Mouse (Mus musculus): ENCODE results near the gene Rab3gap1. TPM values are rescaled to one million over a fixed set of nuclear protein-coding genes. Genes with fewer than 3 reads are reported as not detected.

Rab3gap1 gene
- polyA plus RNA-seq, 1 experiment from 2014 or later = 19.7 TPM

DNA sequence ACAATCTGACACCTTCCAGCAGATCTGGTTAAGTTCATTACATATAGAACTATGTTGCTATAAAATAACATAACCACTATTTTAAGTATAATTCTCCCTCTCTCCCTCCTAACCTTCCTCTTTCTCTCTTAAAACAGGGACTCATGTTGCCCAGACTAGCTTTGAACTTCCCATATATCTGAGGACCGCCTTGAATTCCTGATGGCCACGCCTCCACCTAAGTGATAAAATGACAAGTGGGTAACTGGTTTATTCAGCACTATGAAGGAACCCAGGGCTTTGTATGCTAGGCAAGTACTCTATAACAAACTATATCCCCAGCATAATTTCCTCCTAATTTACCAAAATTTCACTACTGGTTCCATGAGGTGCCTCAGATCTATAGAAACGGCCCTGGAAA, 94.8 kb downstream of the Rab3gap1 start:
- Histone ChIP-seq H3K4me1 (peaks cover 15% of the 10 kb centered on the region), H3K9me3 (no peaks in the 10 kb centered on the region), H3K4me2 (no peak overlapping the region), H3K4me3 (replicated peaks) (no peak overlapping the region), H3K27me3 (no peaks in the 10 kb centered on the region), H3K9ac (no peak overlapping the region), H3K27ac (no peak overlapping the region), H3K36me3 (replicated peaks) (peaks cover 16% of the 10 kb centered on the region; the same call in 1 of the 2 replicates)
- 90% methylated on average over 3 of the region's 3 CpGs for WGBS
- ATAC-seq (ENCODE audit: low FRiP score) = no peak

GRCm38 (mm10) chr1:127970870-127971269, 102.3 kb downstream of the Rab3gap1 start:
- Histone ChIP-seq H3K36me3 (replicated peaks) (peaks cover 2% of the 10 kb centered on the region), H3K9me3 (no peaks in the 10 kb centered on the region), H3K4me2 (no peak overlapping the region), H3K4me3 (replicated peaks) (no peak overlapping the region), H3K27ac (no peak overlapping the region), H3K27me3 (no peaks in the 10 kb centered on the region), H3K4me1 (no peaks in the 10 kb centered on the region), H3K9ac (no peak overlapping the region)
- ATAC-seq (ENCODE audit: low FRiP score) = no peak
- 86% methylated on average over 4 of the region's 4 CpGs for WGBS

DNA sequence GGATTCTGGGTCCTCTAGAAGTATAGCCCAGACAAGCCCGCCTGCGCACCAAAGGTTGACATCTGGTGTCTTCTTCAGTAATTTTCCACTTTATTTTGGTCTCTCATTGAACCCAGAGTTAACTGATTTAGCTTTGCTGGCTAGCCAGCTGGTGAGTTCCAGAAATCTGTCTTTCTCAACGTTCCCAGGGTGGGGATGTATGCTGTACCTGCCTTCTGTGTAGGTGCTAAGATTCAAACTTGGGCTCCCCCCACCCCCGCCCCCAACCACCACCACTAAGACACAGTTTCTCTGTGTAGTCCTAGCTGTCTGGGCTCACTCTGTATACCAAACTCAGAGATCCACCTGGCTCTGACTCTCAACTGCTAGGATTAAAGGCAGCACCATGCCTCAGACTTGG, 105.5 kb downstream of the Rab3gap1 start:
- no peak overlapping the region for H3K4me2 ChIP-seq
- H3K9ac ChIP-seq = no peak overlapping the region
- WGBS = 97% methylated on average over 4 of the region's 4 CpGs
- no peaks in the 10 kb centered on the region for H3K27me3 ChIP-seq
- no peak for ATAC-seq (ENCODE audit: low FRiP score)
- no peak overlapping the region for H3K27ac ChIP-seq
- H3K36me3 ChIP-seq (replicated peaks) = peaks cover 6% of the 10 kb centered on the region
- H3K4me3 ChIP-seq (replicated peaks) = no peak overlapping the region
- H3K9me3 ChIP-seq = no peaks in the 10 kb centered on the region
- H3K4me1 ChIP-seq = no peaks in the 10 kb centered on the region

- Histone ChIP-seq H3K9ac (no peak overlapping the region), H3K36me3 (replicated peaks) (peaks cover 6% of the 10 kb centered on the region), H3K27ac (no peak overlapping the region), H3K4me3 (replicated peaks) (no peak overlapping the region), H3K4me2 (no peak overlapping the region), H3K9me3 (no peaks in the 10 kb centered on the region), H3K4me1 (no peaks in the 10 kb centered on the region), H3K27me3 (no peaks in the 10 kb centered on the region)
- no peak for ATAC-seq (ENCODE audit: low FRiP score)
- WGBS = 90% methylated on average over 2 of the region's 2 CpGs
Measured at GRCm38 (mm10) chr1:127975676-127976075, 107.1 kb downstream of the Rab3gap1 start.

GRCm38 (mm10) chr1:127976106-127976505, 107.5 kb downstream of the Rab3gap1 start:
- peaks cover 6% of the 10 kb centered on the region for H3K36me3 ChIP-seq (replicated peaks)
- no peaks in the 10 kb centered on the region for H3K9me3 ChIP-seq
- H3K27ac ChIP-seq = no peak overlapping the region
- H3K4me2 ChIP-seq = no peak overlapping the region
- H3K27me3 ChIP-seq = no peaks in the 10 kb centered on the region
- no peak overlapping the region for H3K9ac ChIP-seq
- ATAC-seq (ENCODE audit: low FRiP score) = no peak
- H3K4me1 ChIP-seq = no peaks in the 10 kb centered on the region
- no peak overlapping the region for H3K4me3 ChIP-seq (replicated peaks)
- 89% methylated on average over 6 of the region's 6 CpGs for whole genome bisulfite sequencing

DNA sequence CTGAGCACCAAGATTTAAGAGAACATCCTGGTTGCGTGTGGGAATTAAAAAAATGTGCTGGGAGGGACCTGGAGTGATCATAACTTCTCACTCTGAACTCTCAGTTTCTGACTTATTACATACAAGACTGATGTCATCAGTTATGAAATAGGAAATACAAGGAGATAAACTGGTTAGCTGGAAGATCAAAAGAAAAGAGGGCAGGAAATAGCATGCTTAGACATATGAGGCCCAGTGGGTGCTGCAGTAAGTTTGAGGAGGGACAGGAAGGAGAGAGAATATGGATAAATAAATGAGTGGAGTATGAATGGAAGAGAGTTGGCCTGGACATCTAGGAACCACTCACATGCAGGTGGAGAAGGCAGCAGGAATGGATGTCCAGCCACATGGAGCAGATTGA, 109.6 kb downstream of the Rab3gap1 start:
- H3K27ac ChIP-seq = no peak overlapping the region
- no peaks in the 10 kb centered on the region for H3K4me1 ChIP-seq
- ATAC-seq (ENCODE audit: low FRiP score) = no peak
- H3K4me2 ChIP-seq = no peak overlapping the region
- H3K9ac ChIP-seq = no peak overlapping the region
- no peaks in the 10 kb centered on the region for H3K9me3 ChIP-seq
- H3K4me3 ChIP-seq (replicated peaks) = no peak overlapping the region
- H3K36me3 ChIP-seq (replicated peaks) = peaks cover 6% of the 10 kb centered on the region
- no peaks in the 10 kb centered on the region for H3K27me3 ChIP-seq
- WGBS = 97% methylated on average over 1 of the region's 1 CpGs

DNA sequence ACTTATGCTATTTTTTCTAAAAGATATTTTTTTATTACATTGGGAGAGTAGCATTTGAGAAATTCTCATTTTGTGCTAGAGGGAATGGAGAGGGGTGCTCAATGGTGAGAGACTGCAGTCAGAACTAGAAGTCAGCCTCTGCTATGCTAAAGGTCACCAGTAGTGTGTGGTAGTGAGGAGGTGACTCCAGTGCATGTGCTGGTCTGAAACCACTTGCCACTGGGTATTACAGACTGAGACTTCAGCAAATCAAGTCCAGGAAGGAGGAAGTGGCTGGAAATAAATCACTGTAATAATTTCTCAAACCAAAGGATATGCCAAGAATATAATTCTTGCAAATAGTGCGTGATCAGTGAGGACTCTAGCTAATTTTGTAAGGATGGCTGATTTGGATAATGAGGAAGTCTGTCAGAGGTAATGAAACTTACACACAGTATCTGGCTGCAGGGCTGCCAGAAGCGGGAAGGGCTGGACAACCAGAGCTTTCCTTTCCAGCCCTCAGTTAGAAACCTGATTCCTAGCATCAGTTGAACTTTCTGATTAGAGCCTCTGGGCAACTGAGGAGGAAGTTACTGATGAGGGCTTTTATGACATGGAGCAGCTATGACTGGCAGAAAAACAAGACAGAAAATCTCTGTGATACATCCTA, 112.5 kb downstream of the Rab3gap1 start:
- Histone ChIP-seq H3K27ac (no peak overlapping the region), H3K9ac (no peak overlapping the region), H3K4me3 (replicated peaks) (no peak overlapping the region), H3K4me1 (no peaks in the 10 kb centered on the region), H3K9me3 (no peaks in the 10 kb centered on the region), H3K27me3 (no peaks in the 10 kb centered on the region), H3K4me2 (no peak overlapping the region), H3K36me3 (replicated peaks) (peaks cover 2% of the 10 kb centered on the region)
- 82% methylated on average over 2 of the region's 2 CpGs for WGBS
- ATAC-seq (ENCODE audit: low FRiP score) = no peak

GRCm38 (mm10) chr1:127982268-127982667, 113.7 kb downstream of the Rab3gap1 start:
- H3K4me2 ChIP-seq = no peak overlapping the region
- H3K4me1 ChIP-seq = no peaks in the 10 kb centered on the region
- no peak overlapping the region for H3K27ac ChIP-seq
- ATAC-seq (ENCODE audit: low FRiP score) = no peak
- H3K4me3 ChIP-seq (replicated peaks) = no peak overlapping the region
- no peaks in the 10 kb centered on the region for H3K9me3 ChIP-seq
- 88% methylated on average over 3 of the region's 3 CpGs for WGBS
- H3K9ac ChIP-seq = no peak overlapping the region
- H3K36me3 ChIP-seq (replicated peaks) = no peaks in the 10 kb centered on the region
- no peaks in the 10 kb centered on the region for H3K27me3 ChIP-seq

- Histone ChIP-seq H3K27me3 (no peaks in the 10 kb centered on the region), H3K4me2 (no peak overlapping the region), H3K4me3 (replicated peaks) (no peak overlapping the region), H3K9ac (no peak overlapping the region), H3K4me1 (no peaks in the 10 kb centered on the region), H3K27ac (no peak overlapping the region), H3K9me3 (no peaks in the 10 kb centered on the region), H3K36me3 (replicated peaks) (no peaks in the 10 kb centered on the region)
- ATAC-seq (ENCODE audit: low FRiP score) = no peak
- 89% methylated on average over 5 of the region's 5 CpGs for WGBS
Measured at GRCm38 (mm10) chr1:127983274-127983993, 114.9 kb downstream of the Rab3gap1 start.

- ATAC-seq (ENCODE audit: low FRiP score) = no peak
- H3K9me3 ChIP-seq = no peaks in the 10 kb centered on the region
- H3K4me2 ChIP-seq = no peak overlapping the region
- 62% methylated on average over 3 of the region's 3 CpGs for WGBS
- H3K27ac ChIP-seq = no peak overlapping the region
- H3K27me3 ChIP-seq = no peaks in the 10 kb centered on the region
- H3K4me3 ChIP-seq (replicated peaks) = no peak overlapping the region
- peaks cover 7% of the 10 kb centered on the region for H3K4me1 ChIP-seq
- no peaks in the 10 kb centered on the region for H3K36me3 ChIP-seq (replicated peaks)
- H3K9ac ChIP-seq = no peak overlapping the region
Measured at GRCm38 (mm10) chr1:127985391-127985790, 116.8 kb downstream of the Rab3gap1 start.

GRCm38 (mm10) chr1:127988246-127988645, 119.7 kb downstream of the Rab3gap1 start:
- H3K9me3 ChIP-seq = no peaks in the 10 kb centered on the region
- H3K27me3 ChIP-seq = no peaks in the 10 kb centered on the region
- no peak overlapping the region for H3K27ac ChIP-seq
- H3K4me1 ChIP-seq = peaks cover 9% of the 10 kb centered on the region
- peaks cover 6% of the 10 kb centered on the region; the same call in 1 of the 2 replicates for H3K36me3 ChIP-seq (replicated peaks)
- H3K9ac ChIP-seq = no peak overlapping the region
- 84% methylated on average over 3 of the region's 3 CpGs for WGBS
- no peak overlapping the region for H3K4me2 ChIP-seq
- no peak for ATAC-seq (ENCODE audit: low FRiP score)
- no peak overlapping the region for H3K4me3 ChIP-seq (replicated peaks)

GRCm38 (mm10) chr1:127989387-127989786, 120.8 kb downstream of the Rab3gap1 start:
- Histone ChIP-seq H3K27me3 (no peaks in the 10 kb centered on the region), H3K9me3 (no peaks in the 10 kb centered on the region), H3K36me3 (replicated peaks) (peaks cover 6% of the 10 kb centered on the region; the same call in 1 of the 2 replicates), H3K4me2 (no peak overlapping the region), H3K4me3 (replicated peaks) (no peak overlapping the region), H3K9ac (no peak overlapping the region), H3K27ac (no peak overlapping the region), H3K4me1 (peaks cover 9% of the 10 kb centered on the region)
- 82% methylated on average over 4 of the region's 4 CpGs for WGBS
- no peak for ATAC-seq (ENCODE audit: low FRiP score)
